Mouse (Mus musculus) layer of hippocampus, adult 18-20 months (tissue): Measurements from ENCODE around the gene Prss33. TPM values are rescaled to one million over a fixed set of nuclear protein-coding genes. Genes with fewer than 3 reads are reported as not detected.
"Not testable (repeated sequence)": the region's sequence is repeated elsewhere in the genome, so short reads cannot be mapped to it uniquely, and the experiment has no call there.

Experiments
- DNase-seq, 2 experiments: peaks; one replicate each; pipeline ENCODE4 v3.0.0; 2022; ENCODE audit warnings: low spot score in 2 of 2
- long read RNA-seq: library from polyadenylated mRNA; stranded (forward); transcript quantifications from one replicate; pipeline ENCODE4 v2.0.0, GENCODE M21; 2021
- total RNA-seq, 2 experiments: library from RNA; stranded (reverse); gene quantifications; 2 replicates each; pipeline ENCODE4 v1.2.3; 2021

The Prss33 gene
- under 1 TPM in 1 of 2 experiments, not detected in 1; 0.41 TPM for total RNA-seq
- long read RNA-seq: 0 reads

DNA sequence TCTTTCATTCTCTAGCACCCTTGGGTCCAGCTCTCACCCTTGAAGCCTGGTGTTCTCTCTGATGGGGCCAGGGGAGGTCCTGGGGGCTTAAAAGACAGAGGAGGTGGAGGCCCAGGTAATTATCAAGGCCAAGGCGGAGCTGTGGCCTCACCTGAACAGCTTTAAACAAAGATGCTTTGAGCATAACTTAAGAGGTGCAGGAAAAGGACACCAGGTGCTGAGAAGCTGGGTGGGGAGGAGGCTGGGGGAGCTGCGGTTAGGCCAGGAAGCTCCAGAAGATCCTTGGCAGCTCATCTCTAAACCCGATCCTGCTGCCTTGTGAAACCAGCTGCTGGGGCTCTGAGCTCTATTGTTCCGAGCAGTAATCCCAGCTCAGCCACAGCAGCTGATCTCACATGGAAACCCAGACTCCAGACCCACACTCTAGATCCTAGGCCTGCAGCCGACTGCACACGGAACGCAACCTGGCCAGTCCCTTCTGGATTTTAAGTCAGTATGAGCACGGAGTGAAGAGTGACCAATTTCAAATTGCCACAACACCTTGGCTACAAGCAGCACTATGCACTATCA lies at the start of gene Prss33:
Prss33 (minus strand) TSS at position 51 of the 570 bp plus-strand sequence.
- DNase-seq: no peak

DNA sequence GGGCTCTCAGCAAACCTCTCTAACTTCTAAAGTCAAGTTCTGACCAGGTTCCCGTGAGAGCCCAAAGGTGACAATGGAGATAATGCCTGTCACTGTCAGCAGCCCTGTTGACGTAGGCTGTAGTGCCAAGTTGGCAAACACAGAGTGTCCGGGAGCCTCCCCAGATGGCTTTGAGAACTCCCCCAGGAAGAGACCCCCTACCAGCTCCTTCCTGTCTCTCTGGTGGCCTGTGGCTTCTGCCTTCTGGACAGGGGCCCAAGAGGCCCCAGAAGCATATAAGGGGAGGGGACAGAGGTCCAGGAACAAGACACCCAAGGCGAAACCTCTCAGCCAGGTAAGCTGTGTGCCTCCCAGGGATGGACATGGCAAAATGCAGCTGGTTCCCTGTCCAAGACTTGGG lies 44.7 kb upstream of the Prss33 start, which contains the start of the genes Dcpp1 and Dcpp2:
Dcpp1 (plus strand) TSS at position 301 of the 400 bp plus-strand sequence.
Dcpp2 (plus strand) TSS at position 305 of the 400 bp plus-strand sequence.
- DNase-seq: not testable (repeated sequence)

DNA sequence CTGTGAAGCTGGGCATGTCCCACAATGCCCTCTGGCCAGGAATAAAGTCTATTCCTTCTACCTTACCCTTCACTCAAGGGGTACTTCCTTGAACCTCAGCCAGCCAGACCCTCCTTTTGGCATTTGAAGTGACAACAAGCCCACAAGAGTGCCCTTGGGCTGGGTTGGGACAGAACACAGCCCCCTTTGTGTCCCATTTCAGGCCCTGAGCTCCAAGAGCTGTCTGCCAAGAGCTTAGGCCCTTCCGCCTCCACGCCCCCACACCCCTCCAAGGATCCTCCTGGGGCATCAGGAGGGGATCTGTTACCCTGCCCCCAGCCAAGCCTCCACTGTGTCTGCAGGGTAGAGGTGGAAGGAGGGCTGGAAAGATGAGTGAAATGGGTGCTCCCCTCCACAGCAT lies 41.3 kb upstream of the Prss33 start:
- DNase-seq: no peak

DNA sequence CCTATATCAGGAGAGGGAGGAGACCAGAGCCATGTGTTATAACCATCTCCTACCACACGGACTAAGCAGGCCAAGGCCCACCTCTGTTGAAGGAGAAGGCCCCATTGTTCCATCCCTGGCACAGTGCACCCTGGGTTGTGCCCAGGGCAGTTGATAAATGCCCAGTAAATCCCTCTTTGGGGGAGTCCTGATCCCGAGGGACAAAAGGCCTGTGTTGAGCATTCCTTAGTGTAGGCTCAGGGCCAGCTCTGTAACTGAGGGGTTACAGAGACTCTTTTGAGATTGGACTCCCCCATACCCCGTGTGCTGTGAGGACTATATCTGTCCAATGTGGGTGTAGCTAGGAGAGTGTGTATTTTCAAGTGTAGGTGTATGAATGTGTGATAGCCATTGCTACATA lies 40.9 kb upstream of the Prss33 start:
- DNase-seq: peak in 1 of 2 experiments; percentile 24

DNA sequence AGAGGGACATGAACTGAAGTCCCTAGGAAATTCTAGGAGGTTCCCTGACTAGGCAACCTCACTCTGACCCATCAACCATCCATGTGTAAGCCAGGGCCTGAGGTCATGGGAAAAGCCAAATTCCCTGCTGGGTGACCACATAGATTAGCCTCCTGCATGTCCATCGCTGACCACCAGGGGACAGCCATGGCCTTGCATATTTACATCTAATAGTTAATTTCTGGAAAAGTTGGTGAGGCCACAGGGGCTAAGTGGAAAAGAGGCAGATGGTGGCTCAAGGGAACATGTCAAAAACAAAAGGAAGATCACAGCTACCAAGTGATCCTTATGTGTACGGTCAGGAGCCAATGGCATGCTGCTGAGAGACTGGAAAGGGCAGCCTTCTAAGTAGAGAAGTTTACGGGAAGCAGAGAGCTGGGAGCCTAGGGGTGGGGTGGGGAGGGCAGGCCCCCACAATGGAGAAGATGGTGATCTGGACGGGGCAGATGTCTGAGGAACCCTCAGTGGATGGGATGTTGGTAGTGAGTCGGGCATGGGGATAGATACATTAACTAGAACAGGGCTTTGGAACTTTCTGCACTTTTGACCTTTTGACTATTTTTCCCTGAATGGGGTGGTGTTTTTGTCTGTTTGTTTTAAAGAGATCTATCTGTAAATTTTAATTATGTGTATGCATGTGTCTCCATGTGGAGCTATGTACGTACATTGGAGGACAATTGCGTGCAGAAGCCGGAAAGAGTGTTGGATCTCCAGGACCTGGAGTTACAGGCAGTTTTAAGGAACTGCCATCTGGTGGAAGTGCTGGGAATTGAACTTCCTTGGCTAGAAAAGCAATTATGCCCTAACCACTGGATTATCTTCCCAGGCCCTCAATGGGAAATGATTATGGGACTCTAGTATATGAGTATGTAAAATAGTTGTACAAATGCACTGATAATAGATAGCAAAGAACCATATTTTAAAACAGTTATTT lies 38.3 kb upstream of the Prss33 start:
- peak in 1 of 2 experiments; percentile 50 for DNase-seq

DNA sequence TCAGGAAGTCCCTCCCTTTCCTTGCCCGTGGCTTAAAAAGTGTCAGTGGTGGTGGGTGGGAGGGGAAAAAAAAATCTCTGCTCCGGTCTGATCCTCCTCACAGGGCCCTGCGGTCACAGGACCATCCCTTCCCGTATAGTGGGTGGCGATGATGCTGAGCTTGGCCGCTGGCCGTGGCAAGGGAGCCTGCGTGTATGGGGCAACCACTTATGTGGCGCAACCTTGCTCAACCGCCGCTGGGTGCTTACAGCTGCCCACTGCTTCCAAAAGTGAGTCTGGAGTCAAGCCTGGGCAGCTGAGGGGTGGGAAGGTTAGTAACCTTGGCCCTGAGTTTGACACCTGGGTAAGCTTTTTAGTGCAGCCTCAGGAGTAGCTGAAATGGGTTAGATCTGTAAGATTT lies 32.7 kb upstream of the Prss33 start:
- DNase-seq: no peak

DNA sequence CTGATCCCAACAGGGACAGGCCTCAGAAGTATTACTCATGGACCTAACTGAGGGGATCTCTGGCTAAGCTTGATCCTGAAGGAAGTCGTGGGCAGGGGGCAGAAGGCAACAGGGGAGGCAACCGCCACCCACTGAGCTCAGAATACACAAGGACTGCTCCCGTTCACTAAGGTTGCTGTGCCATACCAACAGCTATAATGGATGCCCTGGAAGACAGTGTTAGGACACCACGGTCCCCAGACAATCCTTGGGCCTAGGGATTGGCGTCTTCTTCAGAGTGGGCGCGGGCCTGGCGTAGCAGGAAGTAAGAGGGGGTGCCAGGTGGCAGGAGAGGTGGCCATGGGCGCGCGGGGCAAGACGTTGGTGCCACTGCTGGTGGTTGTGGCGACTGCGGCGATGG lies 31.9 kb upstream of the Prss33 start, which contains the start of gene Prss21:
Prss21 (plus strand) TSS at position 301 of the 400 bp plus-strand sequence.
- no peak for DNase-seq

DNA sequence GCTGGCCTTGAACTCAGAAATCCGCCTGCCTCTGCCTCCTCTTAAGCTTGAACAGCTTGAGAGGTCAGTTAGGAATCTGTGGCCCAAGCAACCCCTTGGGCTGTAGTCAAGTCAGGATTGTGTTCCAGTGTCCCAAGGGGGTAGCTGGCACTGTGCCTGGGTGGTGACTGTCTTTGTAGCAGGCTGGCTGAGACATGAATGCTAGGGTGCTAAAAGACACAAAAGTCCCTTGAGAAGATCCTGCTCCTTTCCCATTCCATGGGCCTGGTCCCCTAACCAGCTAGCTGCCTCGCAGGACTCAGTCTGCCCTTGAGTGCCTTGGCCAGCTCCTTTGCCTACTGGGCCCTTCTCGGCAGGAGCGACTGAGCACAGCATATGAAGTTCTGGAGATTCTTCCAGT lies 27.1 kb upstream of the Prss33 start:
- no peak for DNase-seq

DNA sequence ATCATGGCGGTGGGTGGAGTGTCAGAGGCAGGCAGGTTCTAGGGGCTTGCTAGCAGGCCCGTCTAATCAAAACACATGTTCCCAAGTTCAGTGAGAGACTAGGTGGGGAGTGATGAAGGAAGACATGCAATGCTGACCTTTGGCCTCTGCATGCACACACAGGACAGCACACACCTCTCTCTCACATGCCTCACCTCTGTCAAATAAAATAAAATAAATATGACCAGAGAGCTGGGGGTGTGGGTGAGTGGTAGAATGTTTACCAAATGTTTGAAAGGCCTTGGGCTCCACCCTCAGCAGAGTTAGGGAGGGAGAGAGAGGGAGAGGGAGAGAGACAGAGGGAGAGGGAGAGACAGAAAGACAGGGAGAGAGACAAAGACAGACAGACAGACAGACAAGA lies 22.1 kb upstream of the Prss33 start:
- no peak for DNase-seq

DNA sequence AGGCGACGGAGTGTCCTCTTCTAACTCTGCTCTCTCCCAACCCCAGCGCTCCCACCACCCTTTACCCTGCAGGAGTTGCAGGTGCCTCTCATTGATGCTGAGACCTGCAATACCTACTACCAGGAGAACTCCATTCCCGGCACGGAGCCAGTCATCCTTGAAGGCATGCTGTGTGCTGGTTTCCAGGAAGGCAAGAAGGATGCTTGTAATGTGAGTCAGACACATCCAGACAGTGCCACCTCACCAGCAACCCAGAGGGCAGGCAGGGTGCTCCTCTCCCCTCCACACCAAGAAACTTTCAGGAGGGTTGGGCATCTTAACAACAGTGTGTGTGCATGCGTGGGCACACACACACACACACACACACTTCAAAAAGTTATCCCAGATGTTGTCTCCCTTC lies 21.3 kb upstream of the Prss33 start:
- no peak for DNase-seq

DNA sequence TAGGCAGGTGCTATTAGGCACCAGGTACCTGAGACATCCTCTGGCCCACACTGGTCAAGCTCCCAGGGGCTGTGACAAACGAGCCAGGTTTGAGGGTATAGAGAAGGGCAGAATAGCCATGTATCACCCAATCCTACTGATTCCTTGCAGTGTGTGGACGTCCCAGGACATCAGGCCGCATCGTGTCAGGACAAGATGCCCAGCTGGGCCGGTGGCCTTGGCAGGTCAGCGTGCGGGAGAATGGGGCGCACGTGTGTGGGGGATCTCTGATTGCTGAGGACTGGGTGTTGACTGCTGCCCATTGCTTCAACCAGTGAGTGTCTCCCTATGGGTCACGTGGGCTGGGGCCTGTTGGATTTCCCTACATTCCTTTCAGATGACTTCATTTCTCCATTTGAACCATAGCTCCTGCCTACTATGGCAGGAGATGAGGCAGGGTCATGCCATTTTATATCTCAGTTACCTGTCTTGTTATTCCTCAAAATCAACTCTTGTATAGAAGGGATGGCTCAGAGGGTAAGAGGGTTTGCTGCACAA lies 18.4 kb upstream of the Prss33 start:
- no peak for DNase-seq

DNA sequence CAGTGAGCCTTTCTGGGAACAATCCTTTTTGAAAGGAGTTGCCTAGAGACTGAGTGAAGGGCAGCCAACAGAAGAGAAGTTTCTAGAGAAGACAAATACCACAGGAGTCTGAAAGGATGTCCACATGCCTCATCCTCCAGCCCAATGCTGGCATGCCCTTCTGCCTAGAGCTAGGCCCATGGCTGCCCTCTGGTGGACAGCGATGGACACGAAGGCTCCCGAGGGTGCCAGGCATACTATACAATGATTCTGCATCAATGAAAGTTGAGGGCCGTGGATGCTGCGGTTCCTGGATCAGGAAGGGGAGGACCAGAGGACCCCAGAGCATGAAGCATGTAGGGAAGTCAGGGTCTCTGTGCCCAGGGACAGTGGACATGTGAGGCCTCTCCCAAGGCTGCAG lies 17.4 kb upstream of the Prss33 start:
- DNase-seq: no peak

DNA sequence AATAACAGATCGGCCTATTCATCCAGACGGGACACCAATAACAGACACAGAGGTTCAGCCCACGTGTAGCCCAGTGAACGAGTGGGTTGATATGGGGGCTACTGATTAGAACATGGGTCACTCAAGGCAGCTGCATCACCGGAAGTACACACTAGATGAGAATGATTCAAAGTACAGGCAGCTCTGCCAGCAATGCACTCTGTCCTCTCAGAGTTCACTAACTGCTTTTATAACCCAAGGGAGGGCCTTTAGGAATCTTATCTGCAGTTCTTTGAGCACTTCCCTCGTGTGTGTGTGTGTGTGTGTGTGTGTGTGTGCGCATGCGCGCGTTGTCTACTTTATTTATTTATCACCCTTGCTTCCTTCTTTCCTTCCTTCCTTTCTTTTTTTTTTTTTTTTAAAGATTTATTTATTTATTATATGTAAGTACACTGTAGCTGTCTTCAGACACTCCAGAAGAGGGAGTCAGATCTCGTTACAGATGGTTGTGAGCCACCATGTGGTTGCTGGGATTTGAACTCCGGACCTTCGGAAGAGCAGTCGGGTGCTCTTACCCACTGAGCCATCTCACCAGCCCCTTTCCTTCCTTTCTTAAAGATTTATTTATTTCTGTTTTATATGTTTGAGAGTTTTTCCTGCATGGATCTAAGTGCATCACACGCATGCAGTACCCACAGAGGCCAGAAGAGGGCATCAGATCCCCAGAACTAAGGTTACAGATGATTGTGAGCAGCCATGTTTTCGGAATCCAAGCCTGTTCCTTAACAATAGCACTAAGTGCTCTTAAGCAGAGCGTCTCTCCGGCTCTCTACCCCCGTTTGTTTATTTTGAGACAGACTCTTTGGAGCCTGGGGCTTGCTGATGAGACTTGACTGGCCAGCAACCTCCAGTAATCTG lies 15.2 kb upstream of the Prss33 start:
- DNase-seq: peak in 1 of 2 experiments; percentile 68

DNA sequence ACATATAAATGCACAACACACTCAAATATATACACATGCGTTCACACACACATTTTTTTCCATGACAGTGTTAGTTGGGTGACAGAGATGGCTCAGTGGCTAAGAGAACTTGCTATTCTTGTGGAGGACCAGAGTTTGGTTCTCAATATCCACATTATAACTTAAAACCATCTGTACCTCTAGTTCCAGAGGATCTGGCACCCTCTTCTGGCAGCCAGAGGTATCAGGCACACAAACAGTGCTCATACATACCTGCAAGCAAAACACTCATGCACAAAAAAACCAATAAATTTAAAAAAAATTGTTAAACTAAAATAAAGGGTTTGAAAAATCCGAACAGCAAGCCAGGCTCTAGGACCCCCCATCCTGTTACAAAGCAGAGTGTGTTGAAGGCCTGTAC lies 14.2 kb upstream of the Prss33 start:
- no peak for DNase-seq

DNA sequence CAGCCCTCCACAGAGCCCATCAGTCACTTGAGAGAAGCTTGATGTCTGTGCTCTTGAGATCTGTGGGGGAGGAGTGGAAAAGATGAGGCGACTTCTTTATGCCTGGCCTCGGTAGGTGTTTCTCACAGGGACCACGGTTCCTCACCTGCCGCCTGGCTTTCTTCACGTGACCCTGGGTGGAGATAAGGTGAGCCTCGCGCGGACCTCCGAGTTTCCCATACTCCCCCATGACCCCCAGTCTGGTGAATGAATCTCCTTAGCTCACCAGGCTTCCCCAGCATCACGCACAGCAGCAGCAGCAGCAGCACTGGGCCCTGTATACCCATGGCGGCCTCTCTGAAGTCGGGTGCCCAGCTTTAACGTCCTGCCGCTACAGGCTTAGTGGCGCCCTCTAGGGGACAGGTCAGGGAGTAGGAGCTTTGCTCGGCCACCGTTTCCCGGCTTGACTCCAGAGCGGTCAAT lies 8.0 kb upstream of the Prss33 start, which contains the start of the genes Prss32 and Prss41:
Prss32 (plus strand) TSS at position 44 of the 462 bp plus-strand sequence.
Prss41 (minus strand) TSS at position 361 of the 462 bp plus-strand sequence.
- DNase-seq: peak in 1 of 2 experiments; percentile 44

DNA sequence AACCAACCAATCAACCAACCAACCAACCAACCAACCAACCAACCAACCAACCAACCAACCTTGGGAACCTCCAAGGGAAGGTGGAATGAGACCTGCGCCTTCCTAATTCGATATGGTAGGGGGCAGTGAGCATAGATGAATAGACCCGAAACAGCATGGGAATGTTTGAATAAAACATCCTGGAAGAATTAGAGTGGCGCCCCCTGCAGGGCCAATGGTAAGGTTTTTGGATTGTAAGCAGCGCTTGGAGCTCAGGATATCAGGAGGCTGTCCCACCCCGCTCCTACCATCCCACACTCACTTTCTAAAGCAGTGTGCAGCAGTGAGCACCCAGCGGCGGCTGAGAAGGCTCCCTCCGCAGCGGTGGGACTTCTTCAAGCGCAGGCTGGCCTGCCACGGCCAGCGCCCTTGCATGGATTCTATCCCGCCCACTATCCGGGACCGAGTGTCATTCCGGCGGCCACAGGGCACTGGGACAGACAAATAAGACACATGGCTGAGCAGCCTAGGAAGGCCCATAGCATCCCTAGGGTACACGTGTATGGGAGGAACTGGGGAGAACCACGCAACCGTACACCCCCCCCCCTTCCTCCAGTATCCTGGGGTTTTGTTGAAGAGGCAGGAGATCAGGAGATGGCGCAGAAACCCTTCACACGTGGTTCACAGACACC lies 7.4 kb upstream of the Prss33 start:
- DNase-seq: no peak

DNA sequence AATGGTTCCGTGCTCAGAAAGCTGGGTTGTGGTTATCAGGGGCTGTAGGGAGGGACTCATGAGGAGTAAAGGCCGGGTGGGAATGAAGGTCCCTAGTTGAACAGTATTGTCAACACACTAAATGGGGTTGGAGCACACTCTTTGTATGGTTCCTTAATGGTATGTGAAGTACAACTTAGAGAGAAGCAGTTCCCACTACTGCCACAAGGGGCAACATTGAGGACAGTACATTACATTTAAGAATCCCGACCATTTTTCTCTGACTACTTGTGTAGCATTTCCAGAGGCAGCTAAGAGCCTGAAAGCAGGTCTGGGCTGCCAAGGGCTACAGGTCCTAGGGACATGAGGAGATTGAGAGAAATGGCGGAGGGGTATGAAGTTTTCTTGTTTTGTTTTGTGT lies 5.3 kb upstream of the Prss33 start:
- DNase-seq: peak in 1 of 2 experiments; percentile 80

DNA sequence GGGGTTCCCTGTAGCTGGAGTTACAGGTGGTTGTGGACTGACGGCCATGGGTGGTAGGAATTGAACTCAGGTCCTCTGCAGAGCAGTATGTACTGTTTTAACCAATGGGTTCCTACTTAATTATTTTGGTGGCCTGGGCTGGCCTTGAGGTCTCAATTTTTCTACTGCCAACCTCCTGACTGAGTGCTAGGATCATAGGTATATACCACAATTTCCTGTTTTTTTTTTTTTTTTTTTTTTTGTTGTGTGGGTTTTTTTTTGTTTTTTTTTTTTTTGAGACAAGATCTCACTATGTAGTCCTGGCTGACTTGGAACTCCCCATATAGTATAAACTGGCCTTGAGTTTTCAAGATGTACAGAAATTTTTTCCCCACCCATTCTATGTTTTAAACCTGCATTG lies 4.7 kb downstream of the Prss33 start:
- DNase-seq: no peak

DNA sequence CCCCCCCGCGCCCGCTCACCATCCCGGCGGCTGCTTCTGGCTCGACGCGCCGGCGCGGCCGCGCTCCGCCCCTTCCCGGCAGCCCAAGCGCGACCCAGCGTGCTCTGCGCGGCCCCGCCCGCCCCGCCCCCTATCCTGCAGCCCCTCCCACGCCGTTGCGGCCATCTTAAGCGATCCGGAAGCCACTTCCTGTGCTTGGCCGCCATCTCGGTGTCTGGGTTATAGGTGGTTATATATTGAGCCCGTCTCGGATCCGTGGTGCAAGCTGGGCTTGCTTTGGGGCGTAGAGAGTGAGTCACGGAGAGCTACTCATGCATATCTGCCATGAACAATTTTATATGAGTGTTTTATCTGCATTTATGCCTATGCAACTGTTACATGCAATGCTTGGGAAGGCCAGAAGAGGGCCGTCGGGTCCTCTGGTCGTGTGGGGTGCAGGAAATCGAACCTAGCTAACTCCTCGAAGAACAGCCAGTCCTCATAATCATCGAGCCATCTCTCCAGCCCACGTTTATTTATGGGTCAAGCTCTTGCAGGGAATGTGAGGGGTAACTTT lies 6.7 kb downstream of the Prss33 start, which contains the start of gene Elob:
Elob (minus strand) TSS at position 73 of the 556 bp plus-strand sequence.
- peak; percentile 74 to 92 for DNase-seq
